ENCODE assay signal across 16 mouse cellular contexts in genomic region chr11:32781633-32782404, GRCm38 (mm10). TPM values are rescaled to one million over a fixed set of nuclear protein-coding genes. Genes with fewer than 3 reads are reported as not detected.
DNase-seq lines count a peak whose midpoint lies in the region; ATAC-seq and TF ChIP-seq lines count a peak whose summit lies in the region.
"Had no signal": no experiment of that assay in that cellular context is flagged by ENCODE, and none has a peak within 500 bp of the region (broad histone marks: within the 10 kb centered on the region; RNA-seq: fewer than 3 reads in every experiment).

No protein-coding gene starts in this region.

- H3K4me3 ChIP-seq in thymus, adult 2 months (ENCODE audit: control insufficient read depth, insufficient read depth, low read length) = no peak overlapping the region
- H3K4me3 ChIP-seq: liver, embryonic 15.5 days; midbrain, embryonic 12.5 days had no signal

- DNase-seq in left cerebral cortex, adult 11 months (ENCODE audit: low spot score) = peak; percentile 34
- DNase-seq in left cerebral cortex, postnatal 36 days (ENCODE audit: low spot score in 2 of 2) = no peak
- peak; percentile 50 to 72 for DNase-seq in cerebellum, postnatal 10 days
- peak; percentile 74 for DNase-seq in layer of hippocampus, adult 9-11 months
- peak; percentile 74 to 82 for DNase-seq in right cerebral cortex, postnatal 10 days (ENCODE audit: low spot score in 2 of 2)
- DNase-seq in lung, postnatal 36 days = no peak
- no peak for DNase-seq in thymus, adult 2 months

- TF ChIP-seq CTCF in thymus, adult 2 months (IDR thresholded peaks at IDR 0.05; ENCODE audit: borderline replicate concordance, control insufficient read depth, extremely low read depth, insufficient read depth, low read length, poor library complexity) = no peak

- no peaks in the 10 kb centered on the region for H3K4me1 ChIP-seq in thymus, adult 2 months (replicated peaks; ENCODE audit: control insufficient read depth, insufficient read depth, low read length)
- H3K4me1 ChIP-seq: liver, embryonic 15.5 days had no signal

- no peaks in the 10 kb centered on the region for H3K36me3 ChIP-seq in thymus, adult 2 months (ENCODE audit: control insufficient read depth, insufficient read depth, low read length)
- H3K36me3 ChIP-seq: liver, embryonic 15.5 days; midbrain, embryonic 12.5 days had no signal

- no peak overlapping the region for H3K27ac ChIP-seq in thymus, adult 2 months (ENCODE audit: control insufficient read depth, insufficient read depth, low read length)
- H3K27ac ChIP-seq: liver, embryonic 15.5 days; midbrain, embryonic 12.5 days had no signal

- WGBS in thymus, adult 2 months = 76% methylated on average over 2 of the region's 2 CpGs

- no peaks in the 10 kb centered on the region for H3K27me3 ChIP-seq in thymus, adult 2 months (ENCODE audit: control insufficient read depth, insufficient read depth, low read length)
- H3K27me3 ChIP-seq: CH12.LX; liver, embryonic 15.5 days; midbrain, embryonic 12.5 days had no signal

- ATAC-seq in megakaryocyte progenitor cell, adult 5-6 weeks (replicated peaks; ENCODE audit: poor library complexity) = no peak

- TF ChIP-seq POLR2A in thymus, adult 2 months (IDR thresholded peaks at IDR 0.05; ENCODE audit: control insufficient read depth, extremely low read depth, insufficient read depth, low read length, poor library complexity) = no peak

- intact Hi-C loops in left cerebral cortex, postnatal 36 days (cut with DNase I) = no loop called here

RNA-seq across cellular contexts. Expression of gene Smim23, which starts 42.6 kb away (rescaled TPM):
- total RNA-seq in left cerebral cortex, postnatal 36 days (2021) = not detected
- not detected in 2 replicates for total RNA-seq in megakaryocyte progenitor cell, adult 5-6 weeks (2015)
- not detected in 2 replicates for total RNA-seq in megakaryocyte progenitor cell, adult 5-6 weeks (2017)
- not detected in 2 replicates for polyA plus RNA-seq in thymus, adult 2 months (2012; rRNA removed)
- total RNA-seq: CH12.LX; granulocyte monocyte progenitor cell, adult 5-6 weeks; heart, postnatal 10 days; left cerebral cortex, adult 8-10 months had no signal
- polyA plus RNA-seq: kidney, adult 2 months; liver, embryonic 15.5 days; midbrain, embryonic 12.5 days; urinary bladder, adult 2 months had no signal

Comparison
In these comparisons a context has a peak if more than half of its experiments do, and no peak if none do; other contexts are left out.
1. DNase-seq: peak in left cerebral cortex, adult 11 months (single experiment), cerebellum, postnatal 10 days (2 of 2), layer of hippocampus, adult 9-11 months (single experiment) and right cerebral cortex, postnatal 10 days (2 of 2); none in left cerebral cortex, postnatal 36 days (0 of 2), lung, postnatal 36 days (single experiment) and thymus, adult 2 months (single experiment).